Mouse (Mus musculus) 3134 (cell line): ENCODE measurements at regions not wholly inside any gene's neighbourhood (a gene's known extent, or its start where the extent isn't known, plus 50 kb on each side); places are given as distances from the start of the nearest gene placed in this dataset.

Experiments
- DNase-seq: peaks from one replicate; pipeline ENCODE4 v3.0.0-alpha.2; 2011; ENCODE audit warnings: low spot score; ENCODE audit not compliant: insufficient read length; ENCODE audit errors: extremely low read depth

- no peak for DNase-seq
Observed at GRCm38 (mm10) chr2:173930606-173931177, 145.4 kb upstream of the Stx16 start.

DNA sequence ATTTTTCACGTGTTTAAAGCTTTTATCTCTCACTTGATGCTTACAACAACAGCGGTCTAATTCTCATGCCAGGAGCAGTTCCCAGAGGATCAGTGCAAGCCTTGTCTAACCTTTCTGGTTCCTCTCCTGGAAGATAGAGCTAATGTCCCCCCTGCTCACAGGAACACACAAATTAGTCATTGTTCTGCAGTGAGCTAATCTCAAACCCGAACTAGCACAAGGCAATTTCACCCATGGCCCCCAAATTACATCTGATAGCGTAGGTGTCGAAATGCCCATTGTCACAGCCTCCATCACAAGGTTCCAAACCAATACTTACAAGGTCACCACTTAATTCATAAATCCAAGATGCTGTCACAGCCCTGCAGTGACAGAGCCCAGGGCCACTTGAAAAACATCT is 140.4 kb upstream of the Stx16 start:
- DNase-seq, result no peak

DNA sequence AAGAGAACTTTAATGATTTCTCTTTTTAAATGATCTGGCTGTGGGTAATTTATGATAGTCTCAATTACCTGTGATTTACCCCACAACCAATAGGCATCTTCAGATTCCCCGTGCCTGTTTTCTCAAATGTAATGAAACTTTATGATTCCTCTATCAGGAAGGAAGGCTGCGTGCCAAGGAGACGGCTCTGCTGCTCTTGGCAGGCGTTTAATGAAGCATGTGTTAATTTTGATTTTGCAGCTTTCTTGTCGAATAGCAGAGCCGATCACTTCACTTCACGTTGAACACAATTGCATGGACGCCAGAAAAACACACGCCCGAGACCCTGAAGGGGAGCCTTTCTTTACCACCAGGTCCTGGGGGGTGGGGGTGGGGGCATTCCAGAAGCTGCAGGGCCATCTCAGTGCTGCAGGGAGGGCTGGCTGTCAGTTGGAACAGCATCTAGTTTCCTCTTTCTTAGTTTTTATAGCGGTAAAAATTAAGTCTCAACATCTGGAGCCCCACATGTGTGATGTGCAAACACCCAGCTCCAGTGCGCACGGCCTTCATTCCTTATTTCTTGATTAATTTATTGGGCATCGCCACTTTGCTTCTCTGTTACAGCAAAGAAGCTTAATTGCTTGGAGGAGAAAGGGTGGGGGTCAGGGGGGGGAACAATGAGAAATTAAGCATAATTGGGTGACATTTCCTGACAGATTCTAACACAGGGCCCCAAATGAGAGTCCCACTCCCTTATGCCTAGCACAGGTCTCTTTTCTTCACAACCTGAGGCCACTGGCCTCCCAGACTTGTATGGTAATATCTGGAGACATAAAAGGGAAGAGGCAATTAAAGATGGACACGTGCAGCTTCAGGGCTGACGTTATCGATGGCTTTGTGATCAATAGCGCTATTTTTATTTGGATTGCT is 138.3 kb upstream of the Stx16 start:
- DNase-seq, result no peak

DNA sequence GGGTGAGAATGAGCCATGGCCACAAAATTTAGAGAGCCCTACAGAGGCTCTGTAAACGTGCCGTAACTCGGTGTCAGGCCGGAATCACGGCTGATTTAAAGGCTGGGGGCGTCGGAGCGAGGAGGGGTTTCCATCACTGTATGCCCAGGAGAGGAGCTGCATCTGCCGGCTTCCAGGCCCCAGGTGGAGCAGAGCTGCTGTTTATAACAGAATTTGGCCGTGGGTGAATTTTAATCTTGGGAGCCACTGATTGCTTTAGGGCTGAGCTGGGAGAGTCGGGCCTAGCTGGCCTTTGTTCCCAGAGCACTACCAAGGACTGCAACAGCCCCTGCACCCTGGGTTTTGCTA is 137.7 kb upstream of the Stx16 start:
- DNase-seq, result no peak

DNA sequence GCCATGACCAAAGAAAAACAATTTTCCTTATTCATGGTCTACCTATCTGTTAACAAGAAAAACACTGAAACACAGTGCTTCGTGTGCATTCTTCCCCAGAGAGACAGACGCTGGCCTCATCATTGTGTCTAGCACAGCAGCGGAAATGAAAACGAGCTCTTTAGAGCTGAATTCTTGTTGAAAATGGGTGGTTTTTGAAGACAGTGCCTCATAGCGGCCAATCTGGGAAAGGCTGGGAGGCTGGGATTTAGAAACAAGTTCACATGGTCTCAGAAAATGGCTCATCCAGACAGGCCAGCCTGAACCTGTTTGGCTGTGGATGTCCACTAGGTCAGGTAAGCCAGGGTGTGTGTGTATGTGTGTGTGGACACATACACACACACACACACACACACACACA is 130.7 kb upstream of the Stx16 start:
- DNase-seq, result no peak

DNA sequence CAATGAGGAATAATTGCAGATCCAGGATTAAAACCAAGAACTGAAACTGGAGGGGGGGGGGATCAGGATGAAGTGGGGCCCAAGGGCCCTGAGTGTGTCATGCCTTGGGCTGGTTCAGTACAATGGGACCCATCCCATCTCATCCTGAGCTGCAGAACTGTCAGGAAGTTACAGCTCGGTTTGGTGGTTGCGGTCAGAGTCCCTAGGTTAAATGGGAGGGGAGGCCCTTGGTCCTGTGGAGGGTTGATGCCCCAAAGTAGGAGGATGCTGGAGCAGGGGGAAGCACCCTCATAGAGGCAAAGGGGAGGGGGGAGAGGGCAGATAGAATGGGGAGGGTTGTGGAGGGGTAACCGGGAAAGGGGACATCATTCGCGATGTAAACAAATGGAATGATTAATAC is 127.5 kb upstream of the Stx16 start:
- no peak for DNase-seq

DNA sequence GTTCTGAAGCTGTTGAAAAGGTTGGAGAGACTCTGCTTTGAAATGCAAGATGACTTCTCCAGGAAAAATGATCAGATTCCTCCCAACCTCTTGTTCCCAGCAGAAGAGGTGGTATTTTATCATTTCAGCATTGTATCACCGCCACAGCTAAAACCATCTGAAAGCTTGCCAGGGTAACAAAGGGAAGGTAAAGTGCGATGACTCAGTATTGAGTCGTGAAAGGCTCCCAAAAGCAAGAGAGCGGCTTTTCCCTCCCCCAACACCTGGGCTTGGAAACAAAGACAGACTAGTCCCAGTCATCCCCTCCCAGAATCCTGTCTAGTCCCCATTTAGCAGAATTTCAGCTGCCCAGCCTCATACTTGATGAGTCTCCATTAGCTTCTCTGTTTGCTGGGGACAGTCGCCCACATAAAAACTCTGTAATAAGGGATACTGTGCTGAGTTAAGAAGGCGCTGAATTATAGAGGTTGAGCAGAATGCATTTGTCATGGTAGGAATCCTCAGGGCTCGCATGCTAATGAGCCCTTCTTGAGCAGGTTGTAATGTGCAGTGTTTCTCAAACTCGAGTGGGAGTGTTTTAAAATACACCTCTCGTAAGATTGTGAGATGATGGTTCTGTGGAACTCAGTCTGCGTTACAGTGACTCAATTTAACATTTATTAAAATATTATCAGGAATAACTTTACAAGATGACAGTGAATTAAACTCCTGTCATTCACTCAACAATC is 125.8 kb upstream of the Stx16 start:
- no peak for DNase-seq

- DNase-seq, result no peak
Observed at GRCm38 (mm10) chr2:173966111-173966510, 110.0 kb upstream of the Stx16 start.

- DNase-seq, result no peak
Observed at GRCm38 (mm10) chr2:173970789-173971188, 105.3 kb upstream of the Stx16 start.

DNA sequence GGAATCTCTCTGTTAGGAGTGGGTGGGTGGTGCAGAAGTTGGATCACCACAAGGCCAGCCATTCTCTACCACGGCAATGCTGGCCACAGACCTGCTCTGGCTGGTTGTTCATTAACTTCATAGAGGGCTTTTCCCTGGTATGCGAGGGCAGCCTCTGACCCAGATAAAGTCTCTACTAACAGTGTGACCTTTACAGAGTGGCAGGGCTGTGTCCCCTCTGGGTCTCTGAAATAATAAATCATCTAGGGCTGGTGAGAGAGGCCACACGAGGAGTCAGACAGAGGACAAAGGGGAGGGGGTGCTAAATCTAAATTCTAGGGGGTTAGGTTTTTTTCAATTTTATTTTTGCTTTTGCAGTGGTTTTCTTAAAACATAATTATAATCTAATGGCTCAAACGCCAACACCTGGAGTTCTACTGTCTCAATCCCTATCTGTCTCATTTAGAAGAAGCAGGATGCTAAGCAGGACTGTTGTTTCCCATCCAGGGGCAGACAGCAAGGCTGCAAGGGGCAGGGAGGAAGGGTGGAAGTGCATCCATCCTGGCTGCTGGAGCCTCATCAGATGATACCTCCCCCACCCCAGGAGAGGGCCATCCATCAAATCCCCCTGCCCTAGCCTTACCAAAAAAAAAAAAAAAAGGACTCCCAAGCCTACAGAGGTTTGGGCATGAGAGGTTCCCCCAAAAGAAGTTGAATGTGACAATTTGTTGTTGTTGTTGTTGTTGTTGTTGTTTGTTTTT is 99.6 kb upstream of the Stx16 start:
- no peak for DNase-seq

- DNase-seq, result no peak
Observed at GRCm38 (mm10) chr2:173977236-173978053, 98.7 kb upstream of the Stx16 start.

GRCm38 (mm10) chr2:173978138-173978765 is 97.9 kb upstream of the Stx16 start:
- no peak for DNase-seq

DNA sequence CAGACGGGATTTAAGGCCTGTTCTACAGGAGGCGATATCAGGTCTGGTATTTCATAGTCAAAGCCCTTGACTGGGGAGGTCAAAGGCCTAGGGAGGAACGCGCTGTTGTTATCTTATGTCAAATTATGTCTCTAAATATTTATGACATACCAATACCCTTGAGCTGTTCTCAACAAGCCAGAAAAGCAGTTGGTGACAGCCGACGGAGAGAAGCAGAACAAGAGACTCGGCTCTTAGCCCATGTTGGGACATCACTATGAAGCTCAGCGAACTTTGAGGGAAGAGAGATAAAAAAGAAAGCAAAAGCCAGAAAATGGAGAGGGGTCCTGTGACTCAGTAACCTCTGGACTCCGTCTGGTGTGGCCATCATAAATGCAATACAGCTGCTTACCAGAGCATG is 95.1 kb upstream of the Stx16 start:
- no peak for DNase-seq

GRCm38 (mm10) chr2:173987516-173987915 is 88.6 kb upstream of the Stx16 start:
- no peak for DNase-seq

DNA sequence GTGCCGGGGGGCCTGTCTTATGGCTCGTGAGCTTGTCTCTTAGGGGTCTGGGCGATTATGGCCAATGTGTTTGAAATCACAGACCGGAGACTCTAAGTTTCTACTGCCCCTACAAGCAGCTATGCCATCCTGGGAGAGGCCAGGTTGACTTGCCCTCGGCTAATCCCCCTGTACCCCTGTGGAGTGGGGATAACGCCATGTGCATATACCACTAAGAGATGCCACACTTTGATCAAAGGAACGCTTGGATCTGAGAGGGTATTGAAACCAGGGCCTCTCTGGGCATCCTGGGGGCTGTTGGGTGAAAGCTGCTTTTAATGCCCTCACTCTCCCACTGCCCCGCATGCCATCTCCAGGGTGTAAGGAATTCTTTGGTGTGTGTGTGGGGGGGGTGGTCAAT is 88.2 kb upstream of the Stx16 start:
- no peak for DNase-seq

GRCm38 (mm10) chr2:173988641-173989336 is 87.3 kb upstream of the Stx16 start:
- no peak for DNase-seq

DNA sequence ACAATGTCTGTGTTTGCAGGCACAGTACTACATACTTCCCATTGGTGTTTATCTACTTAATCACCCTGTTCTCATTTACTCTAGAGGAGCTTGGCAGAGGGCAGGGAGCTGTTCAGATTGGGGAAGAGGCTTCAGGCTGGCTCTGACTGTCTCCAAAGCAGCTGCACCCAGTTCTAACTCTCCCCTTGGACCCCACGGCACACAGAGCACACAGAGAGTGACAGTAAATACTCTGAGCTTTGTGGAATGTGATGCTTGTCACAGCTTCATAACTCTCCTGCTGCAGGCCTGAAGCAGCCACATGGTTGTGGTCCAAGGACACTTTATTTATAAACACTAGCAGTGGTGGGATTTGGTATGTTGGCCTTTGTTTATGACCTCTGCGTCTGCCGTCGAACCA is 85.4 kb upstream of the Stx16 start:
- no peak for DNase-seq

GRCm38 (mm10) chr2:173991447-173991846 is 84.7 kb upstream of the Stx16 start:
- no peak for DNase-seq

- no peak for DNase-seq
Observed at GRCm38 (mm10) chr2:173992041-173992440, 84.1 kb upstream of the Stx16 start.
